Mouse (Mus musculus) midbrain, embryonic 10.5 days (tissue): ENCODE results near the gene Abca4. TPM values are rescaled to one million over a fixed set of nuclear protein-coding genes. Genes with fewer than 3 reads are reported as not detected.

Experiments
- DNase-seq: peaks from one replicate; pipeline ENCODE4 v3.0.0-alpha.2; 2017; ENCODE audit warnings: low spot score
- H3K27ac ChIP-seq: fragments of 300-500 bp; sonication (generic); replicated peaks from 2 replicates; pipeline ENCODE4 v1.5.1; 2016; ENCODE audit warnings: mild to moderate bottlenecking
- H3K27me3 ChIP-seq: fragments of 300-500 bp; sonication (generic); 2 replicates; pipeline ENCODE4 v1.6.1; 2016; ENCODE audit warnings: low read depth, mild to moderate bottlenecking; ENCODE audit not compliant: poor library complexity, severe bottlenecking
- H3K36me3 ChIP-seq: fragments of 300-500 bp; sonication (generic); 2 replicates; pipeline ENCODE4 v1.6.1; 2016; ENCODE audit warnings: mild to moderate bottlenecking, moderate library complexity
- H3K4me1 ChIP-seq: fragments of 300-500 bp; sonication (generic); 2 replicates; pipeline ENCODE4 v1.6.1; 2016
- H3K4me3 ChIP-seq: fragments of 300-500 bp; sonication (generic); 2 replicates; pipeline ENCODE4 v1.5.1; 2016; ENCODE audit warnings: mild to moderate bottlenecking, moderate library complexity
- H3K9me3 ChIP-seq: fragments of 300-500 bp; sonication (generic); replicated peaks from 2 replicates; pipeline ENCODE4 v1.6.1; 2016; ENCODE audit warnings: mild to moderate bottlenecking
- WGBS: fragments of 180-500 bp; shearing (Covaris S2); methylation state at CpG from one replicate; pipeline ENCODE4 v1.1.7; 2016; 5-methylcytosine and 5-hydroxymethylcytosine counted together
- polyA plus RNA-seq: library from polyadenylated mRNA; unstranded; fragments of >200 nt; fragmentation: Nextera tagmentation; extraction: Ambion mirVana; gene quantifications from 2 replicates; pipeline ENCODE4 v1.2.1, GENCODE M21; 2016

The Abca4 gene
- polyA plus RNA-seq = 2.2 and 2.6 TPM in 2 replicates

- H3K4me1 ChIP-seq = peaks cover 60% of the 10 kb centered on the region
- peak; percentile 66 for DNase-seq
- H3K27me3 ChIP-seq = peaks cover 99% of the 10 kb centered on the region
- H3K27ac ChIP-seq = peak within 1 kb of the TSS; percentile 68
- no peaks in the 10 kb centered on the region for H3K36me3 ChIP-seq
- 3% methylated on average over 26 of the region's 26 CpGs for whole genome bisulfite sequencing
- H3K4me3 ChIP-seq = peak within 1 kb of the TSS; percentile 46
- no peaks in the 10 kb centered on the region for H3K9me3 ChIP-seq
These were observed at the start of gene Abca4 for GRCm38 (mm10) chr3:122043799-122044547. Gene Abca4 (plus strand): TSS chr3:122044443.

- 72% methylated on average over 4 of the region's 4 CpGs for WGBS
These were observed 49.1 kb upstream of the Abca4 start for GRCm38 (mm10) chr3:121995125-121995524.

GRCm38 (mm10) chr3:121999934-122000333 is 44.3 kb upstream of the Abca4 start:
- Histone ChIP-seq H3K36me3 (peaks cover 6% of the 10 kb centered on the region; the same call in 1 of the 2 replicates), H3K9me3 (no peaks in the 10 kb centered on the region), H3K4me1 (peaks cover 4% of the 10 kb centered on the region), H3K27ac (no peak overlapping the region), H3K4me3 (no peak overlapping the region), H3K27me3 (no peaks in the 10 kb centered on the region)
- no peak for DNase-seq
- WGBS = 80% methylated on average over 2 of the region's 2 CpGs

More at GRCm38 (mm10) chr3:121995125-121995524, 49.1 kb upstream of the Abca4 start:
- no peak for DNase-seq
- no peaks in the 10 kb centered on the region for H3K27me3 ChIP-seq
- peaks cover 4% of the 10 kb centered on the region for H3K4me1 ChIP-seq
- H3K4me3 ChIP-seq = no peak overlapping the region
- H3K27ac ChIP-seq = no peak overlapping the region
- H3K36me3 ChIP-seq = peaks cover 8% of the 10 kb centered on the region
- H3K9me3 ChIP-seq = no peaks in the 10 kb centered on the region

GRCm38 (mm10) chr3:122001568-122001967 is 42.7 kb upstream of the Abca4 start:
- peaks cover 6% of the 10 kb centered on the region; the same call in 1 of the 2 replicates for H3K36me3 ChIP-seq
- H3K9me3 ChIP-seq = no peaks in the 10 kb centered on the region
- H3K4me1 ChIP-seq = peaks cover 4% of the 10 kb centered on the region
- no peak for DNase-seq
- no peaks in the 10 kb centered on the region for H3K27me3 ChIP-seq
- no peak overlapping the region for H3K4me3 ChIP-seq
- no peak overlapping the region for H3K27ac ChIP-seq
- WGBS = 79% methylated on average over 6 of the region's 6 CpGs

- peaks cover 8% of the 10 kb centered on the region; the same call in 1 of the 2 replicates for H3K36me3 ChIP-seq
- no peaks in the 10 kb centered on the region for H3K9me3 ChIP-seq
- no peak overlapping the region for H3K4me3 ChIP-seq
- no peak overlapping the region for H3K27ac ChIP-seq
- no peaks in the 10 kb centered on the region for H3K4me1 ChIP-seq
- no peak for DNase-seq
- 95% methylated on average over 5 of the region's 5 CpGs for WGBS
- no peaks in the 10 kb centered on the region for H3K27me3 ChIP-seq
These were observed 34.4 kb upstream of the Abca4 start for GRCm38 (mm10) chr3:122009818-122010217.

GRCm38 (mm10) chr3:122010292-122010691 is 34.0 kb upstream of the Abca4 start:
- no peaks in the 10 kb centered on the region for H3K9me3 ChIP-seq
- H3K27ac ChIP-seq = no peak overlapping the region
- no peak overlapping the region for H3K4me3 ChIP-seq
- H3K4me1 ChIP-seq = no peaks in the 10 kb centered on the region
- peaks cover 8% of the 10 kb centered on the region; the same call in 1 of the 2 replicates for H3K36me3 ChIP-seq
- DNase-seq = no peak
- 92% methylated on average over 5 of the region's 5 CpGs for WGBS
- no peaks in the 10 kb centered on the region for H3K27me3 ChIP-seq

GRCm38 (mm10) chr3:122012464-122012863 is 31.8 kb upstream of the Abca4 start:
- Histone ChIP-seq H3K27ac (no peak overlapping the region), H3K4me3 (no peak overlapping the region), H3K4me1 (no peaks in the 10 kb centered on the region), H3K27me3 (no peaks in the 10 kb centered on the region; the same call in 1 of the 2 replicates), H3K36me3 (peaks cover 8% of the 10 kb centered on the region; the same call in 1 of the 2 replicates), H3K9me3 (no peaks in the 10 kb centered on the region)
- DNase-seq = no peak
- WGBS = 81% methylated on average over 1 of the region's 1 CpGs

- 94% methylated on average over 7 of the region's 7 CpGs for WGBS
- Histone ChIP-seq H3K4me3 (no peak overlapping the region), H3K27me3 (no peaks in the 10 kb centered on the region; the same call in 1 of the 2 replicates), H3K36me3 (no peaks in the 10 kb centered on the region), H3K27ac (no peak overlapping the region), H3K9me3 (no peaks in the 10 kb centered on the region), H3K4me1 (no peaks in the 10 kb centered on the region)
- no peak for DNase-seq
These were observed 25.8 kb upstream of the Abca4 start for GRCm38 (mm10) chr3:122018421-122018820.

- Histone ChIP-seq H3K9me3 (no peaks in the 10 kb centered on the region), H3K4me3 (no peak overlapping the region), H3K4me1 (no peaks in the 10 kb centered on the region), H3K27me3 (no peaks in the 10 kb centered on the region; the same call in 1 of the 2 replicates), H3K27ac (no peak overlapping the region), H3K36me3 (no peaks in the 10 kb centered on the region)
- 92% methylated on average over 5 of the region's 5 CpGs for WGBS
- no peak for DNase-seq
These were observed 25.1 kb upstream of the Abca4 start for GRCm38 (mm10) chr3:122019159-122019558.

- H3K9me3 ChIP-seq = no peaks in the 10 kb centered on the region
- WGBS = 84% methylated on average over 8 of the region's 8 CpGs
- DNase-seq = no peak
These were observed 23.1 kb upstream of the Abca4 start for GRCm38 (mm10) chr3:122021029-122021652.

GRCm38 (mm10) chr3:122022355-122022754 is 21.9 kb upstream of the Abca4 start:
- H3K4me1 ChIP-seq = no peaks in the 10 kb centered on the region

More at GRCm38 (mm10) chr3:122021029-122021652, 23.1 kb upstream of the Abca4 start:
- H3K27me3 ChIP-seq = no peaks in the 10 kb centered on the region; the same call in 1 of the 2 replicates
- no peak overlapping the region for H3K27ac ChIP-seq
- no peak overlapping the region for H3K4me3 ChIP-seq
- no peaks in the 10 kb centered on the region for H3K36me3 ChIP-seq
- no peaks in the 10 kb centered on the region for H3K4me1 ChIP-seq

GRCm38 (mm10) chr3:122026676-122027075 is 17.6 kb upstream of the Abca4 start:
- no peaks in the 10 kb centered on the region for H3K4me1 ChIP-seq
- no peaks in the 10 kb centered on the region for H3K9me3 ChIP-seq
- no peak for DNase-seq
- no peaks in the 10 kb centered on the region for H3K27me3 ChIP-seq
- WGBS = 79% methylated on average over 5 of the region's 5 CpGs
- H3K4me3 ChIP-seq = no peak overlapping the region
- H3K27ac ChIP-seq = no peak overlapping the region
- H3K36me3 ChIP-seq = no peaks in the 10 kb centered on the region

More at GRCm38 (mm10) chr3:122022355-122022754, 21.9 kb upstream of the Abca4 start:
- 91% methylated on average over 3 of the region's 3 CpGs for WGBS
- H3K27ac ChIP-seq = no peak overlapping the region
- no peaks in the 10 kb centered on the region for H3K27me3 ChIP-seq
- H3K36me3 ChIP-seq = no peaks in the 10 kb centered on the region
- no peak overlapping the region for H3K4me3 ChIP-seq
- no peak for DNase-seq
- no peaks in the 10 kb centered on the region for H3K9me3 ChIP-seq

- Histone ChIP-seq H3K27me3 (no peaks in the 10 kb centered on the region), H3K9me3 (no peaks in the 10 kb centered on the region), H3K36me3 (no peaks in the 10 kb centered on the region), H3K4me1 (no peaks in the 10 kb centered on the region), H3K4me3 (no peak overlapping the region), H3K27ac (no peak overlapping the region)
- WGBS = 90% methylated on average over 8 of the region's 8 CpGs
- DNase-seq = no peak
These were observed 16.5 kb upstream of the Abca4 start for GRCm38 (mm10) chr3:122027776-122028175.
